Mouse (Mus musculus): ENCODE measurements around the gene Abhd6. TPM values are rescaled to one million over a fixed set of nuclear protein-coding genes. Genes with fewer than 3 reads are reported as not detected.
A peak's percentile ranks its signal among the peaks of the same experiment; 100 is the strongest.
"Not testable (repeated sequence)": the region's sequence is repeated elsewhere in the genome, so short reads cannot be mapped to it uniquely, and the experiment has no call there.

Abhd6 gene
- polyA plus RNA-seq, 1 experiment = 13.2 TPM

GRCm38 (mm10) chr14:7992158-7992557, 10.5 kb upstream of the Abhd6 start:
- WGBS = 52% methylated on average over 6 of the region's 6 CpGs

GRCm38 (mm10) chr14:7994271-7994767, 8.4 kb upstream of the Abhd6 start, which contains the start of gene Dnase1l3:
Gene Dnase1l3, minus strand, starts transcription at chr14:7994573.
- 40% methylated on average over 8 of the region's 8 CpGs for WGBS
- TF ChIP-seq CTCF (IDR thresholded peaks at IDR 0.05; ENCODE audit: insufficient read depth, low read length) (peak; percentile 57), POLR2A (IDR thresholded peaks at IDR 0.05; ENCODE audit: borderline replicate concordance, extremely low read depth, low read depth, low read length) (no peak)
- Histone ChIP-seq H3K4me3 (replicated peaks; ENCODE audit: extremely low read depth, low read depth, low read length) (no peak within 1 kb of the TSS), H3K4me1 (ENCODE audit: control insufficient read depth, insufficient read depth, low read length) (no peaks in the 10 kb centered on the region)
- peak; percentile 33 for DNase-seq

More at GRCm38 (mm10) chr14:7992158-7992557, 10.5 kb upstream of the Abhd6 start:
- no peaks in the 10 kb centered on the region for H3K4me1 ChIP-seq (ENCODE audit: control insufficient read depth, insufficient read depth, low read length)
- no peak for DNase-seq
- TF ChIP-seq POLR2A (IDR thresholded peaks at IDR 0.05; ENCODE audit: borderline replicate concordance, extremely low read depth, low read depth, low read length) (no peak), CTCF (IDR thresholded peaks at IDR 0.05; ENCODE audit: insufficient read depth, low read length) (no peak)
- no peak overlapping the region for H3K4me3 ChIP-seq (replicated peaks; ENCODE audit: extremely low read depth, low read depth, low read length)

- 2% methylated on average over 15 of the region's 15 CpGs for WGBS
- DNase-seq = peak; percentile 90
- TF ChIP-seq POLR2A (IDR thresholded peaks at IDR 0.05; ENCODE audit: borderline replicate concordance, extremely low read depth, low read depth, low read length) = no peak
- TF ChIP-seq CTCF (IDR thresholded peaks at IDR 0.05; ENCODE audit: insufficient read depth, low read length) = peak; percentile 91
- no peak overlapping the region for H3K4me3 ChIP-seq (replicated peaks; ENCODE audit: extremely low read depth, low read depth, low read length)
- no peaks in the 10 kb centered on the region for H3K4me1 ChIP-seq (ENCODE audit: control insufficient read depth, insufficient read depth, low read length)
Measured at GRCm38 (mm10) chr14:7997255-7997696, 5.4 kb upstream of the Abhd6 start.

- no peaks in the 10 kb centered on the region for H3K4me1 ChIP-seq (ENCODE audit: control insufficient read depth, insufficient read depth, low read length)
- no peak for TF ChIP-seq CTCF (IDR thresholded peaks at IDR 0.05; ENCODE audit: insufficient read depth, low read length)
- TF ChIP-seq POLR2A (IDR thresholded peaks at IDR 0.05; ENCODE audit: borderline replicate concordance, extremely low read depth, low read depth, low read length) = no peak
- no peak overlapping the region for H3K4me3 ChIP-seq (replicated peaks; ENCODE audit: extremely low read depth, low read depth, low read length)
- WGBS = 75% methylated on average over 3 of the region's 3 CpGs
- DNase-seq = no peak
Measured at GRCm38 (mm10) chr14:7999030-7999429, 3.7 kb upstream of the Abhd6 start.

GRCm38 (mm10) chr14:7999435-7999834, 3.3 kb upstream of the Abhd6 start:
- no peak for TF ChIP-seq CTCF (IDR thresholded peaks at IDR 0.05; ENCODE audit: insufficient read depth, low read length)
- Histone ChIP-seq H3K4me3 (replicated peaks; ENCODE audit: extremely low read depth, low read depth, low read length) (no peak overlapping the region), H3K4me1 (ENCODE audit: control insufficient read depth, insufficient read depth, low read length) (no peaks in the 10 kb centered on the region)
- no peak for DNase-seq
- WGBS = 72% methylated on average over 5 of the region's 5 CpGs

GRCm38 (mm10) chr14:8000247-8000646, 2.5 kb upstream of the Abhd6 start:
- TF ChIP-seq POLR2A (IDR thresholded peaks at IDR 0.05; ENCODE audit: borderline replicate concordance, extremely low read depth, low read depth, low read length) = no peak
- TF ChIP-seq CTCF (IDR thresholded peaks at IDR 0.05; ENCODE audit: insufficient read depth, low read length) = no peak
- Histone ChIP-seq H3K4me3 (replicated peaks; ENCODE audit: extremely low read depth, low read depth, low read length) (no peak overlapping the region), H3K4me1 (ENCODE audit: control insufficient read depth, insufficient read depth, low read length) (no peaks in the 10 kb centered on the region)
- whole genome bisulfite sequencing = 81% methylated on average over 5 of the region's 5 CpGs
- no peak for DNase-seq

GRCm38 (mm10) chr14:8000831-8001685, 1.6 kb upstream of the Abhd6 start:
- Histone ChIP-seq H3K4me3 (replicated peaks; ENCODE audit: extremely low read depth, low read depth, low read length) (no peak overlapping the region), H3K4me1 (ENCODE audit: control insufficient read depth, insufficient read depth, low read length) (no peaks in the 10 kb centered on the region)
- DNase-seq = no peak
- TF ChIP-seq CTCF (IDR thresholded peaks at IDR 0.05; ENCODE audit: insufficient read depth, low read length) = no peak
- no peak for TF ChIP-seq POLR2A (IDR thresholded peaks at IDR 0.05; ENCODE audit: borderline replicate concordance, extremely low read depth, low read depth, low read length)
- 34% methylated on average over 17 of the region's 17 CpGs for WGBS

- DNase-seq = no peak
- WGBS = under 1% methylated on average over 23 of the region's 23 CpGs
- Histone ChIP-seq H3K4me3 (replicated peaks; ENCODE audit: extremely low read depth, low read depth, low read length) (peak overlapping the region; percentile 98), H3K4me1 (ENCODE audit: control insufficient read depth, insufficient read depth, low read length) (no peaks in the 10 kb centered on the region)
- TF ChIP-seq POLR2A (IDR thresholded peaks at IDR 0.05; ENCODE audit: borderline replicate concordance, extremely low read depth, low read depth, low read length) (no peak), CTCF (IDR thresholded peaks at IDR 0.05; ENCODE audit: insufficient read depth, low read length) (no peak)
Measured at GRCm38 (mm10) chr14:8003093-8003670, 480 bp downstream of the Abhd6 start.

- no peak for DNase-seq
- Histone ChIP-seq H3K4me3 (replicated peaks; ENCODE audit: extremely low read depth, low read depth, low read length) (no peak overlapping the region), H3K4me1 (ENCODE audit: control insufficient read depth, insufficient read depth, low read length) (no peaks in the 10 kb centered on the region)
- WGBS = 35% methylated on average over 18 of the region's 18 CpGs
- TF ChIP-seq CTCF (IDR thresholded peaks at IDR 0.05; ENCODE audit: insufficient read depth, low read length) (no peak), POLR2A (IDR thresholded peaks at IDR 0.05; ENCODE audit: borderline replicate concordance, extremely low read depth, low read depth, low read length) (no peak)
Measured at GRCm38 (mm10) chr14:8003727-8004670, 1.3 kb downstream of the Abhd6 start.

GRCm38 (mm10) chr14:8006061-8006460, 3.4 kb downstream of the Abhd6 start:
- 70% methylated on average over 3 of the region's 3 CpGs for WGBS
- DNase-seq; H3K4me1 ChIP-seq (ENCODE audit: control insufficient read depth, insufficient read depth, low read length); H3K4me3 ChIP-seq (replicated peaks; ENCODE audit: extremely low read depth, low read depth, low read length): not testable (repeated sequence)

All from lung, adult 2 months (tissue).